Mouse (Mus musculus): Measurements from ENCODE around the gene Opcml. TPM values are rescaled to one million over a fixed set of nuclear protein-coding genes. Genes with fewer than 3 reads are reported as not detected.

Gene Opcml
- polyA plus RNA-seq, 1 experiment from 2014 or later, result 6.0 TPM

DNA sequence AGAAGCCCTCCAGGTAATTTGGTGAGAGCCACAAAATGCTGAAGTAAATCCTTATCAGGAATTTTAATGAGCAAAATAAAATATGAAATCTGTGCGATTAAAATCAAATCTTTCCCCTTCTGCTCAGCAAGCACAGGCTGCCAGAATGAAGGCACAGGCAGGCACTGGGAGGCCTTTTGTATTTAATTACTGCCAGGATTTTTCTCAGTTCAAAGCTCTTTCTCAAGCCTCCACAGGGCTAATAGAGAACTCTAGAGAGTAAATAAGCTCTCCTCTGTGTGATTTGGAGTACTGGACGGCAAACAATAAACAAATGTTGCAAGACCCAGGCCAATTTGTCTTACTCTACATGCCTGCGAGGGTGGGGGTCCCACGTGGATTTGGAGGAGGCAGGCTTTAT lies 208.2 kb downstream of the Opcml start:
- H3K4me2 ChIP-seq (ENCODE audit: low read depth, low read length), result no peak overlapping the region
- no peak overlapping the region for H3K9ac ChIP-seq (ENCODE audit: low read depth, low read length)
- DNase-seq (ENCODE audit: low spot score) (no peak), ATAC-seq (ENCODE audit: low read depth) (no peak)
- no peaks in the 10 kb centered on the region for H3K27me3 ChIP-seq (replicated peaks; ENCODE audit: control insufficient read depth, insufficient read depth, low read length)
- WGBS, result 53% methylated on average over 4 of the region's 4 CpGs
- no peaks in the 10 kb centered on the region for H3K9me3 ChIP-seq (ENCODE audit: control insufficient read depth, low read length)
- H3K4me1 ChIP-seq (ENCODE audit: control insufficient read depth, insufficient read depth, low read length), result no peaks in the 10 kb centered on the region
- no peak overlapping the region for H3K4me3 ChIP-seq (ENCODE audit: low read depth, low read length)
- H3K36me3 ChIP-seq (ENCODE audit: control insufficient read depth, insufficient read depth, low read length), result no peaks in the 10 kb centered on the region
- no peak overlapping the region for H3K27ac ChIP-seq (replicated peaks; ENCODE audit: low read depth, low read length)

DNA sequence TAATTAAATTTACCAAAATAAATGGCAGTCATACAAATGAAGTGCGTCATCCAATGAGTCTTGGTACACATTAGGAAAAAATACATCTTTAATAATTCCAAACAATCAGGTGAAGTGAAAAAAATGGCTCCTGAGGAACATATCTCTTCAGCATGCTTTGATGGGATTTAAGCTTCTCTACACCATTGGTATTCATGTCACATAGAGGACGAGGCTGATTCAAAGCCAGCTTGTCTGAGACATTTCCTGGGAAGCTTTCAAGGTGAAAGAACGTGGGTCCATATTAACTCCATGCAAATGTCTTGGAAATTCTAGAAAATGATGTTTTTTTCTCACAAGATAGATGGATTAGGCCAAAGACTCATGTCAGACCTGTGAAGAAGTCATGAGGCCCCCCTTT lies 212.6 kb downstream of the Opcml start:
- H3K27ac ChIP-seq (replicated peaks; ENCODE audit: low read depth, low read length), result no peak overlapping the region
- H3K27me3 ChIP-seq (replicated peaks; ENCODE audit: control insufficient read depth, insufficient read depth, low read length), result no peaks in the 10 kb centered on the region
- no peaks in the 10 kb centered on the region for H3K4me1 ChIP-seq (ENCODE audit: control insufficient read depth, insufficient read depth, low read length)
- no peak overlapping the region for H3K4me2 ChIP-seq (ENCODE audit: low read depth, low read length)
- DNase-seq (ENCODE audit: low spot score) (no peak), ATAC-seq (ENCODE audit: low read depth) (no peak)
- H3K36me3 ChIP-seq (ENCODE audit: control insufficient read depth, insufficient read depth, low read length), result no peaks in the 10 kb centered on the region
- 76% methylated on average over 3 of the region's 3 CpGs for WGBS
- peaks cover 6% of the 10 kb centered on the region; the same call in 1 of the 2 replicates for H3K9me3 ChIP-seq (ENCODE audit: control insufficient read depth, low read length)
- no peak overlapping the region for H3K9ac ChIP-seq (ENCODE audit: low read depth, low read length)
- H3K4me3 ChIP-seq (ENCODE audit: low read depth, low read length), result no peak overlapping the region

DNA sequence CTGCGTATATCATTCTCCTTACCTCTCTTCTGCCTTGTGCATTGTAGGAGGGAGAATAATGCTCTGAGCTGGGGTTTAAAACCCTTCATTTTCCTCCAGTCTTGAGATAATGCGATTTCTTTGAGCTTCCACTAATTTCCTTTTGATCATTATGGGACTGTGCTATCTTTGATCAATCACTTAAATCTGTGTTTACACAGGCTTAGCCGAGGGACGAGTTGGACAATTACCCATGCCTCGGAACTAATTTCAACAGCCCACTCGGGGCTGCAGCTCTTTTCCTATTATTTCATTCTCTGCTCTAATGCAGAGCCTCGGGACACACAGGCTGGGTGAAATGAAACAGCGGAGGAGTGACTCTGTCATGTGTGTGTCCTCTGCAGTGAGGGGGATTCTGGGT lies 220.9 kb downstream of the Opcml start:
- no peak overlapping the region for H3K27ac ChIP-seq (replicated peaks; ENCODE audit: low read depth, low read length)
- H3K4me1 ChIP-seq (ENCODE audit: control insufficient read depth, insufficient read depth, low read length), result no peaks in the 10 kb centered on the region
- no peak for ATAC-seq (ENCODE audit: low read depth)
- H3K9ac ChIP-seq (ENCODE audit: low read depth, low read length), result no peak overlapping the region
- no peaks in the 10 kb centered on the region for H3K27me3 ChIP-seq (replicated peaks; ENCODE audit: control insufficient read depth, insufficient read depth, low read length)
- no peak overlapping the region for H3K4me2 ChIP-seq (ENCODE audit: low read depth, low read length)
- 40% methylated on average over 8 of the region's 8 CpGs for WGBS
- no peaks in the 10 kb centered on the region for H3K36me3 ChIP-seq (ENCODE audit: control insufficient read depth, insufficient read depth, low read length)
- peaks cover 2% of the 10 kb centered on the region; the same call in 1 of the 2 replicates for H3K9me3 ChIP-seq (ENCODE audit: control insufficient read depth, low read length)
- no peak for DNase-seq (ENCODE audit: low spot score)
- H3K4me3 ChIP-seq (ENCODE audit: low read depth, low read length), result no peak overlapping the region

GRCm38 (mm10) chr9:28012664-28013063 lies 222.1 kb downstream of the Opcml start:
- 68% methylated on average over 7 of the region's 7 CpGs for WGBS
- H3K27me3 ChIP-seq (replicated peaks; ENCODE audit: control insufficient read depth, insufficient read depth, low read length), result no peaks in the 10 kb centered on the region
- ATAC-seq (ENCODE audit: low read depth), result no peak
- no peak overlapping the region for H3K4me2 ChIP-seq (ENCODE audit: low read depth, low read length)
- H3K36me3 ChIP-seq (ENCODE audit: control insufficient read depth, insufficient read depth, low read length), result no peaks in the 10 kb centered on the region
- H3K4me3 ChIP-seq (ENCODE audit: low read depth, low read length), result no peak overlapping the region
- H3K9ac ChIP-seq (ENCODE audit: low read depth, low read length), result no peak overlapping the region
- DNase-seq (ENCODE audit: low spot score), result no peak
- no peaks in the 10 kb centered on the region for H3K9me3 ChIP-seq (ENCODE audit: control insufficient read depth, low read length)
- no peak overlapping the region for H3K27ac ChIP-seq (replicated peaks; ENCODE audit: low read depth, low read length)
- H3K4me1 ChIP-seq (ENCODE audit: control insufficient read depth, insufficient read depth, low read length), result no peaks in the 10 kb centered on the region

GRCm38 (mm10) chr9:28013192-28013591 lies 222.6 kb downstream of the Opcml start:
- no peak overlapping the region for H3K4me3 ChIP-seq (ENCODE audit: low read depth, low read length)
- WGBS, result 45% methylated on average over 3 of the region's 3 CpGs
- no peaks in the 10 kb centered on the region for H3K36me3 ChIP-seq (ENCODE audit: control insufficient read depth, insufficient read depth, low read length)
- H3K9ac ChIP-seq (ENCODE audit: low read depth, low read length), result no peak overlapping the region
- no peaks in the 10 kb centered on the region for H3K9me3 ChIP-seq (ENCODE audit: control insufficient read depth, low read length)
- no peaks in the 10 kb centered on the region for H3K27me3 ChIP-seq (replicated peaks; ENCODE audit: control insufficient read depth, insufficient read depth, low read length)
- no peaks in the 10 kb centered on the region for H3K4me1 ChIP-seq (ENCODE audit: control insufficient read depth, insufficient read depth, low read length)
- no peak overlapping the region for H3K4me2 ChIP-seq (ENCODE audit: low read depth, low read length)
- H3K27ac ChIP-seq (replicated peaks; ENCODE audit: low read depth, low read length), result no peak overlapping the region
- ATAC-seq (ENCODE audit: low read depth), result peak; percentile 55; the same call in 1 of the 2 replicates
- DNase-seq (ENCODE audit: low spot score), result peak; percentile 19

- Histone ChIP-seq H3K4me3 (ENCODE audit: low read depth, low read length) (no peak overlapping the region), H3K36me3 (ENCODE audit: control insufficient read depth, insufficient read depth, low read length) (no peaks in the 10 kb centered on the region), H3K9ac (ENCODE audit: low read depth, low read length) (no peak overlapping the region), H3K4me2 (ENCODE audit: low read depth, low read length) (no peak overlapping the region), H3K27me3 (replicated peaks; ENCODE audit: control insufficient read depth, insufficient read depth, low read length) (no peaks in the 10 kb centered on the region), H3K27ac (replicated peaks; ENCODE audit: low read depth, low read length) (no peak overlapping the region), H3K9me3 (ENCODE audit: control insufficient read depth, low read length) (no peaks in the 10 kb centered on the region), H3K4me1 (ENCODE audit: control insufficient read depth, insufficient read depth, low read length) (0 out of 2 replicates have a peak, but pooled peaks cover 7% of the 10 kb centered on the region)
- ATAC-seq (ENCODE audit: low read depth) (no peak), DNase-seq (ENCODE audit: low spot score) (peak; percentile 57)
- WGBS, result 41% methylated on average over 5 of the region's 5 CpGs
Measured at GRCm38 (mm10) chr9:28028156-28028555, 237.6 kb downstream of the Opcml start.

DNA sequence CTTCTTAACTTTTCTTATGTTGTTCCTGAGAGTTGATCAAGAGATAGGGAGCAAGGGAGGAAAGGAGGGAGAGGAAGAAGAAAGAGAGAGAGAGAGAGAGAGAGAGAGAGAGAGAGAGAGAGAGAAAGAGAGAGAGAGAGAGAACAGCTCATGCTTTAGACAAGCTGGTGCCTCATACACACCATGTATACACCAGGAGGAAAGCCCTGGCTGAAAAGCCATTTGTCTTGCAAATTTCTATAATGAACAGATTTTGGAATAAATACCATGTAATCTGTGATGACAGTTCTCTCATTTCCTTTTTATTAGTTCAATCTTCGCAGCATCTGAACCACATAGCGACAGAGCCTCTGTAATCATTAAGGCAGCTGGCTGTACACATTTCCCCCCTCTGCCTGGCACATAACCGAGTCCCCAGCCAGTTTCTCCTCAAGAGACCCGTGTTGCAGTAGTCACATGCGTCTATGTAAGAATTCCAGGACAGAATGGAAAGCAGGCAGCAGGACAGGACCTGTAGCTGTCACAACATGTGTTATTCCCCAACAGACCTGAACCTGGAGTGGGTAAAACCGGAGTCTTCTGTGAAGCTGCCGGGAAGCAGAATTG lies 238.3 kb downstream of the Opcml start:
- Histone ChIP-seq H3K27me3 (replicated peaks; ENCODE audit: control insufficient read depth, insufficient read depth, low read length) (no peaks in the 10 kb centered on the region), H3K9me3 (ENCODE audit: control insufficient read depth, low read length) (no peaks in the 10 kb centered on the region), H3K36me3 (ENCODE audit: control insufficient read depth, insufficient read depth, low read length) (no peaks in the 10 kb centered on the region), H3K4me1 (ENCODE audit: control insufficient read depth, insufficient read depth, low read length) (0 out of 2 replicates have a peak, but pooled peaks cover 7% of the 10 kb centered on the region), H3K4me3 (ENCODE audit: low read depth, low read length) (no peak overlapping the region), H3K4me2 (ENCODE audit: low read depth, low read length) (no peak overlapping the region), H3K27ac (replicated peaks; ENCODE audit: low read depth, low read length) (no peak overlapping the region), H3K9ac (ENCODE audit: low read depth, low read length) (no peak overlapping the region)
- peak; percentile 31 for DNase-seq (ENCODE audit: low spot score)
- WGBS, result 40% methylated on average over 7 of the region's 7 CpGs
- no peak for ATAC-seq (ENCODE audit: low read depth)

DNA sequence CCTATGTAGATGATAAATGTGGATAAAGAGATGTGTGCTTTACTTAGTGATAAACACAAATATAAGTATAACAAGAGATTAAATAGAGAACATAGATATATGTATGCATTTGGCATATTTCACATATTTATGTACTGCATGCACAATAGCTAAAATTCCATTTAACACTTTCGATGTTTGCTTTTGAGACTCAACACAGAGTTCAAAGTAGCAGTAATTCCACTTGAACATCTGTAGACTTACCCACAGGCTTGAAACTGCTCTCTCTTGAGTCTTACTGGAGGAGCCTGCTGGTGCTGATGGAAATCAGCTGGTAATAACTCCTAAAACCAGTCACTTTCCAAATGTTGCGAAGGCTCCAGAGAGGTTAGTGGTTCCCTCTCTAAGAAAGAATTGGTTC lies 258.6 kb downstream of the Opcml start:
- no peaks in the 10 kb centered on the region for H3K9me3 ChIP-seq (ENCODE audit: control insufficient read depth, low read length)
- no peaks in the 10 kb centered on the region for H3K27me3 ChIP-seq (replicated peaks; ENCODE audit: control insufficient read depth, insufficient read depth, low read length)
- H3K4me1 ChIP-seq (ENCODE audit: control insufficient read depth, insufficient read depth, low read length), result no peaks in the 10 kb centered on the region
- H3K4me3 ChIP-seq (ENCODE audit: low read depth, low read length), result no peak overlapping the region
- ATAC-seq (ENCODE audit: low read depth) (no peak), DNase-seq (ENCODE audit: low spot score) (no peak)
- WGBS, result 88% methylated on average over 2 of the region's 2 CpGs
- H3K27ac ChIP-seq (replicated peaks; ENCODE audit: low read depth, low read length), result no peak overlapping the region
- H3K9ac ChIP-seq (ENCODE audit: low read depth, low read length), result no peak overlapping the region
- H3K36me3 ChIP-seq (ENCODE audit: control insufficient read depth, insufficient read depth, low read length), result no peaks in the 10 kb centered on the region
- no peak overlapping the region for H3K4me2 ChIP-seq (ENCODE audit: low read depth, low read length)

DNA sequence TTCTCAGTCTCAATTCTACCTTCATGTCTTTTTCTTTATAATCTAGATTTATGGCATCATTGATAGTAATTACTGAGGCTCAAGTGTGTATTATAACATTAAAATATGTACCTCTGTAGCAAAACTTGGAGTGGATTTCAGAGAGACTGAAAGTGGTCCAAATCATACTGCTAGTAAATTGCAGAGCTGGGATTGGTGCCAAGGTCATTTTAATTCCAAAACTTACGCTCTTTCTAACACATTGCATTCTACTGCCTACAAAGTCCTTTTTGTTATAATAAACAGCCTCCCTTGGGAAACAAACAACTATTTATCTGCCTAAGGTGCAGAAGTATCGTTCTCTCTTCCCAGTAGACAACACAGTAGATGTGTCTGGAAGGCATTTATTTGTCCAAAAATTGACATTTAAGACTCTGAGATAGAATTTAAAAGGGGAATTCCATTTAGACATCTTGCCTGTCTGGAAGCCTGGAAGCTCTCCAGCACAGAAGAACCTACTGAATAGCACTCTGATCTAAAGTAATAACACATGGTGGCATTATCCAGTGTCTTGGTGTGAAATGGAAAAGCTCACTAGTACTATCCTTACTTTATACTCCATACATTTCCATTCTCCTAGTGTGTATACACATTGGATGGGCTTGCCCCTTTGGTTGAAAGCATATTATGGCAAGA lies 266.7 kb downstream of the Opcml start:
- Histone ChIP-seq H3K4me1 (ENCODE audit: control insufficient read depth, insufficient read depth, low read length) (no peaks in the 10 kb centered on the region), H3K9me3 (ENCODE audit: control insufficient read depth, low read length) (no peaks in the 10 kb centered on the region), H3K9ac (ENCODE audit: low read depth, low read length) (no peak overlapping the region), H3K4me3 (ENCODE audit: low read depth, low read length) (no peak overlapping the region), H3K36me3 (ENCODE audit: control insufficient read depth, insufficient read depth, low read length) (no peaks in the 10 kb centered on the region), H3K27me3 (replicated peaks; ENCODE audit: control insufficient read depth, insufficient read depth, low read length) (no peaks in the 10 kb centered on the region), H3K27ac (replicated peaks; ENCODE audit: low read depth, low read length) (no peak overlapping the region), H3K4me2 (ENCODE audit: low read depth, low read length) (no peak overlapping the region)
- WGBS, result 37% methylated on average over 2 of the region's 2 CpGs
- ATAC-seq (ENCODE audit: low read depth) (no peak), DNase-seq (ENCODE audit: low spot score) (peak; percentile 50)

Data from embryonic facial prominence, embryonic 14.5 days (tissue).